Mouse (Mus musculus): Measurements from ENCODE around the gene Gng7. TPM values are rescaled to one million over a fixed set of nuclear protein-coding genes. Genes with fewer than 3 reads are reported as not detected.

The Gng7 gene
- polyA plus RNA-seq, 1 experiment from 2014 or later = 21.4 TPM

DNA sequence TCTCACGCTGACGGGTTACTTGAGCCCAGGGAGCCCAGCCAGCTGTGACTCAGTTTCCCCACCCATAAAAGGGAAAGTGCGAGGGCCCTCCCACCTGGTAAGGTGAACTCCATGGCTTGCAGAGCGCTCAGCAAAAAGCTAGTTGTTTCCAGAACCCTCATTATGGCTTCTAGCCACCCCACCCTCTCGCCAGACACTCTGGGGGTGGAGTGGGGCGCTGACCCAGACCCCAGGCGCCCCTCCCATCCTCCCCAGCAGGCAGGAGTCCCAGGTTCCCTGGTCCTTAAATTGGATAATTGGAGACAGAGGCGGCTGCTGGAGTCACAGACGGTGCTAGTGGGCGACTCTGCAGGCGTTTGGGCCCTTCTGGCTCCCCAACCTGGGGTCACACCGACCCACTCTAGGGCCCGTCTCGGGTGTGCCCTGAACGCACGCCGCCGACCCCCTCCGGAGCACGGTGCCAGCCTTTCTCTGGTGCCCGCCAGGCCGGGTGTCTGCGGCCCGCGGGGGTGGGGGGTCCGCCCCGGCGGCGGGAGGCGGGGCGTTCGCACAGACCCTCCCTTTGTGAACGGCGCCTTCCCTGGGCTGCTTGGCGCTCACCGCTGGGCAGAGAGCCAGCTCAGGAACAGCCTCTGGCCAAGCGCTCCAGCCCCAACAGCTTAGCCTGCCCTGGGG, 78.5 kb downstream of the Gng7 start:
- Histone ChIP-seq H3K9ac (no peak overlapping the region), H3K4me2 (peak overlapping the region; percentile 54), H3K9me3 (no peaks in the 10 kb centered on the region), H3K27ac (replicated peaks) (peak overlapping the region; percentile 59), H3K4me1 (replicated peaks) (peaks cover 82% of the 10 kb centered on the region), H3K27me3 (peaks cover 36% of the 10 kb centered on the region), H3K4me3 (peak overlapping the region; percentile 23), H3K36me3 (no peaks in the 10 kb centered on the region)
- 2% methylated on average over 31 of the region's 37 CpGs for WGBS
- ATAC-seq (ENCODE audit: low FRiP score, low read depth) = 0 out of 2 replicates have a peak, but pooled peaks have one; percentile 33

DNA sequence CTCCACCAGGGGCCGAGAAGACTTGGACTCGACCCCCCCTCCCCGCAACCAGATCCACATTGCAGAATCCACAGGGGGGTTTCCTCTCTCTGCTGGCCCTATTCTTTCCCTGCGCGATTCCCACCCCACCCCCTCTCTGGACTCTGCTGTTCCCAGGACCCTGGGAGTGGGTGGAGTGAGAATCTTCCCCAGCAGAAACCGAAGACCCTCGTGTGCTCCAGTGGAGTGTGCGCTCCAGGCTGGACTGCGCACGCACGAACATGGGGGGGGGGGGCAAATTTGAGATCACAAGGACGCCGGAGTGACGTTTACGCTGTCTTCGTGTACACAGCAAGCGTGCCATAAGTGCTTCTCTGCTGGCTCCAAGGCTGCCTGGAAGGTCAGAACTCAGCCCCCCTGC, 79.0 kb downstream of the Gng7 start:
- H3K27ac ChIP-seq (replicated peaks) = 0 out of 2 replicates have a peak overlapping the region, but pooled peaks have one; percentile 59
- H3K27me3 ChIP-seq = peaks cover 37% of the 10 kb centered on the region
- H3K4me3 ChIP-seq = peak overlapping the region; percentile 16
- 2% methylated on average over 17 of the region's 17 CpGs for WGBS
- no peaks in the 10 kb centered on the region for H3K36me3 ChIP-seq
- peaks cover 86% of the 10 kb centered on the region for H3K4me1 ChIP-seq (replicated peaks)
- no peak for ATAC-seq (ENCODE audit: low FRiP score, low read depth)
- no peaks in the 10 kb centered on the region for H3K9me3 ChIP-seq
- peak overlapping the region; percentile 54 for H3K4me2 ChIP-seq
- H3K9ac ChIP-seq = no peak overlapping the region

DNA sequence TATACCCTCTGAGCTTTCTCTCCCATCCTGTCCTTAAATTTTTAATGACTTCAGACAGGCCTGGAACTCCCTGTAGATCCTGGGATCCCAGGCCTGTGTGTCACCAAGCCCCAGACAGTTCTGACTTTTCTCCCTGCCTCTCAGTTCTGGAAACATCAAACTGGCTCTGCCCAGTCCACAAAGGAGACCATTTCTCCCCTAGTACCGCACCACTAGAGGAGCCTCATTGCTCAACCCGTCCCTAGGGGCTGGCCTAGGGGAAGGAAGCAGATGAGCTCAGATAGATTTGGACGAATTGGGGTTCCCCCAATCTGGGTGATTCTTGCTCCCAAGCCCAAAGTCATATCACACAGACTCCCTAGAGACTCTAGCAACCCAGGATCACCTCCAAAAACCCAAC, 79.5 kb downstream of the Gng7 start:
- H3K9me3 ChIP-seq = no peaks in the 10 kb centered on the region
- no peak overlapping the region for H3K9ac ChIP-seq
- no peak overlapping the region for H3K4me3 ChIP-seq
- peaks cover 86% of the 10 kb centered on the region for H3K4me1 ChIP-seq (replicated peaks)
- 0 out of 2 replicates have a peak overlapping the region, but pooled peaks have one; percentile 1 for H3K27ac ChIP-seq (replicated peaks)
- ATAC-seq (ENCODE audit: low FRiP score, low read depth) = no peak
- H3K27me3 ChIP-seq = peaks cover 37% of the 10 kb centered on the region
- no peaks in the 10 kb centered on the region for H3K36me3 ChIP-seq
- 8% methylated on average over 3 of the region's 3 CpGs for WGBS
- no peak overlapping the region; the same call in 1 of the 2 replicates for H3K4me2 ChIP-seq

DNA sequence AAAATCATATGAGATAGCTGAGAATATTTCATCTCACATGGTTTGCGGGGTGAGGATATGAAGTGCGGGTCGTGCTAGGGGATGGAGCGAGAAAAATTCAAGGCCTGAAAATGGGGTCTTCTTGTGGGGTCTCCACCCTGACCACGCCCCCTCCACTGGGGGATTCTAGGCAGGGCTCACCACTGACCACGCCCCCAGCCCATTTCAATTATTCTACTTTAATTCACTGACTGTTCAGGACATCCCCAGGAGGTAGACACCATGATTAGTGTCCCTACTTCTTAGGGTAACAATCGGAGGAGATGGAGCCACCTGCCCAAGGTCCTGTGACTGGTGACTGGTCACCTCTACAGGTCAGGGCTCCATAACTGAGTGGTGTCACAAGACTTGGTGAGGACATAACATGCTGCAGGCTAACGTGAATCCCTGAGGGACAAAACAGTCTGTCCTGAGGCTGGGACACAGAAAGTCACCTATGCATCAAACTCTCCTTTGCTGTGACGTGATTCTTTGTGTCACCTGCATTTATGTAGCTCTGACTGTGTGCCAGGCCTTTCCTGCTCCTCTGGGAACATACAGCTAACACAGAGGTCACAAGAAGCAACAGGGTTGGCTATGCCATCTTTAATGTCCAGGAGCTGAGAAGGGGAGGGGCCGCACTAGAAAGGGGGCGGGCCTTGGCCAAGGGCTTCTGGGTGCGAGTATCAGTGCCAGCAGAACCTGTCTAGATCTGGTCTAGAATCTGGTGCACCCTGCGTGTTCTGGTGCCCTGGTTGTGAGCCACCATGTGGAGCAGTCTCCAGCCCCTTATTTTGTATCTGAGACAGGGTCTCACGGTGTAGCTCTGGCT, 80.4 kb downstream of the Gng7 start:
- H3K4me3 ChIP-seq = no peak overlapping the region

DNA sequence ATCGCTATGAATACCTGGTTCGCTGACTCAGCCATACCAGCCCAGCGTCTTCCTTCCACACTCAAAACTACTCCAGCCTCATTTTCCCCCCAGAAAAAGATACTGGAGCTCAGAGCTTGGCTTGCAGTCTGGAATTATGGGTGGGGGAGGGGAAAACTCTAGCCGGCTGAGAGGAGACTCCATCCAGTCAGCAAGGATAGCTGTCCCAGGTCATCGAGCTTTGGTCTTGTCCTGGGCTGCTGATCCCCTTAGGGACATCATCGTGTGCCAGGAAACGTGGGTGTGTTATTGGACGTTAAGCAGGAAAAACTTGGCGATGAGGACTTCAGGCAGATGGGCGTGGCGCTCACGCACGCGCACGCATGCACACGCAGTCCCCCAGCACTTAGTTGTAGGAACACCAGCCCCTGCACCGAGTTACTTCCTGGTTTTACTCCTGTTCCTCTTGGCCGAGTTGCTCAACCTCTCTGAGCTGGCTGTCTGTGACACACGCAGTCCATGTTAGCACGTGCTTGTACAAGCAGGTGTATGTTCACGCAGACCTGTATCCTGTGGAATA, 81.2 kb downstream of the Gng7 start:
- no peaks in the 10 kb centered on the region for H3K9me3 ChIP-seq
- H3K27me3 ChIP-seq = peaks cover 37% of the 10 kb centered on the region
- no peak for ATAC-seq (ENCODE audit: low FRiP score, low read depth)
- H3K36me3 ChIP-seq = no peaks in the 10 kb centered on the region
- WGBS = 3% methylated on average over 21 of the region's 21 CpGs
- no peak overlapping the region for H3K9ac ChIP-seq
- H3K4me3 ChIP-seq = peak overlapping the region; percentile 10
- peak overlapping the region; percentile 40 for H3K4me2 ChIP-seq
- no peak overlapping the region for H3K27ac ChIP-seq (replicated peaks)
- peaks cover 82% of the 10 kb centered on the region for H3K4me1 ChIP-seq (replicated peaks)

More for the DNA sequence above, 80.4 kb downstream of the Gng7 start:
- no peaks in the 10 kb centered on the region for H3K9me3 ChIP-seq
- H3K4me1 ChIP-seq (replicated peaks) = peaks cover 83% of the 10 kb centered on the region
- no peak for ATAC-seq (ENCODE audit: low FRiP score, low read depth)
- H3K9ac ChIP-seq = no peak overlapping the region
- 35% methylated on average over 14 of the region's 14 CpGs for WGBS
- H3K36me3 ChIP-seq = no peaks in the 10 kb centered on the region
- peak overlapping the region; percentile 40; the same call in 1 of the 2 replicates for H3K4me2 ChIP-seq
- peaks cover 37% of the 10 kb centered on the region for H3K27me3 ChIP-seq
- H3K27ac ChIP-seq (replicated peaks) = no peak overlapping the region

DNA sequence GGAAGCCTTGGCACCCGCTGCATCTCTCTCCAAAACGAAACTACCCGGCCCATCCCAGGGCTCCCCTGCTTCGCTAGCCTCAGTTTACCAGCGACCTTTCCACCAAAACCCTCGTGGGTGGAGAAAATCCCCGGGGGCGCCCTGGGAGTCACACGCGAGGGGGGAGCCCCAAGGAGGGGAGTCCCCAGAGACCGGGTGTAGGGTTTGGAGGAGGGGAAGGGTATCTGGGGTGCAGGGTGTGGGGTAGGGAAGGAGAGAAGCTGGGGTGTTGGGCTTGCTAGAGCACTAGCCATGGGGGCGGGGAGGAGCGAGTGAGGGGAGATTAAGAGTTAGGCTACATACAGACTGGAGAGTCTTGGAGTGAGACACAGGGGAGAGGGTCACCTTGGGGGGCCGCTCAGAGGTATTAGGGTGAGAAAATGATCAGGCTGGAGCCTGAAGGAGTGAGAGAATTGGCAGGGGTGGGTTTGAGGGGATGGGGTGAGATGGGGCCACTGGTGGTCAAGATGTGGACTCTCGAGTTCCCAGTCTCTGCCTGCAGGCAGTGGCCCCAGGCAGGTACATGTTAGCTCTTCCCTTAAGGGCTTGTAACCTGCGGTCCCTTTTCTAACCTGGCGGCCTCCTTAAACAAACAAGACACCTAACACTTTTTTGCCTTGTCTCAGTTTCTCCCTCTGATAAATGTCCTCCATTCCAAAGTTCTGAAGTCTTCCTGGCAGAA, 81.9 kb downstream of the Gng7 start:
- H3K27ac ChIP-seq (replicated peaks) = no peak overlapping the region
- H3K9ac ChIP-seq = no peak overlapping the region
- peaks cover 37% of the 10 kb centered on the region for H3K27me3 ChIP-seq
- 2% methylated on average over 17 of the region's 17 CpGs for WGBS
- peak overlapping the region; percentile 54; the same call in 1 of the 2 replicates for H3K4me3 ChIP-seq
- H3K4me2 ChIP-seq = peak overlapping the region; percentile 95
- peaks cover 77% of the 10 kb centered on the region for H3K4me1 ChIP-seq (replicated peaks)
- no peak for ATAC-seq (ENCODE audit: low FRiP score, low read depth)
- H3K36me3 ChIP-seq = no peaks in the 10 kb centered on the region
- no peaks in the 10 kb centered on the region for H3K9me3 ChIP-seq

GRCm38 (mm10) chr10:80932206-80932605, 82.5 kb downstream of the Gng7 start:
- H3K4me1 ChIP-seq (replicated peaks) = peaks cover 71% of the 10 kb centered on the region
- no peaks in the 10 kb centered on the region for H3K9me3 ChIP-seq
- peaks cover 37% of the 10 kb centered on the region for H3K27me3 ChIP-seq
- no peak overlapping the region for H3K9ac ChIP-seq
- under 1% methylated on average over 20 of the region's 20 CpGs for WGBS
- ATAC-seq (ENCODE audit: low FRiP score, low read depth) = no peak
- peak overlapping the region; percentile 54 for H3K4me3 ChIP-seq
- peak overlapping the region; percentile 95 for H3K4me2 ChIP-seq
- no peaks in the 10 kb centered on the region for H3K36me3 ChIP-seq
- H3K27ac ChIP-seq (replicated peaks) = no peak overlapping the region

- Histone ChIP-seq H3K36me3 (no peaks in the 10 kb centered on the region), H3K4me1 (replicated peaks) (peaks cover 66% of the 10 kb centered on the region), H3K4me2 (peak overlapping the region; percentile 95), H3K9ac (no peak overlapping the region), H3K27ac (replicated peaks) (no peak overlapping the region), H3K27me3 (peaks cover 37% of the 10 kb centered on the region), H3K4me3 (peak overlapping the region; percentile 54), H3K9me3 (no peaks in the 10 kb centered on the region)
- ATAC-seq (ENCODE audit: low FRiP score, low read depth) = no peak
- under 1% methylated on average over 25 of the region's 26 CpGs for WGBS
Observed at GRCm38 (mm10) chr10:80931695-80932094, 83.0 kb downstream of the Gng7 start.

DNA sequence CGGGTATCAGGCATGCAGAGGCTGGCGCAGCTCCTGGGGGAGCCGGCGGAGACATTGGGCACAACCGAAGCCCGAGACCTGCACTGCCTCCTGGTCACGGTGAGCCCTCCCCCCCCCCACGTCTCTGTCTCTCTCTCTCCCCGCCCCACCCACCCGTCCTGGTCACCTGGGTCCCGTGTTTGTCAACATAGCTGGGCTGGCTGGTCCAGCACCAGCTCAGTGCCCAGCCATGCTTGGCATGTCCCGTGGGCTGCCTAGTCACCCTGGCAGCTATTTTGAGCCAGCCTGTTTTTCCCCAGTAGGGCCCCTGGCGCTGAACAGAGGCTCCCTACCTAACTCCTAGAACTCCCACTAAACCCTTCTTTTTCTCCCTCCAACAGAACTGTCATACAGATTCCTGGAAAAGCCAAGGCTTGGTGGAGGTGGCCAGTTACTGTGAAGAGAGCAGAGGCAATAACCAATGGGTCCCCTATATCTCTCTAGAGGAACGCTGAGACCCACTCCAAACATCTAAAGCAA, 83.5 kb downstream of the Gng7 start:
- H3K27ac ChIP-seq (replicated peaks) = no peak overlapping the region

DNA sequence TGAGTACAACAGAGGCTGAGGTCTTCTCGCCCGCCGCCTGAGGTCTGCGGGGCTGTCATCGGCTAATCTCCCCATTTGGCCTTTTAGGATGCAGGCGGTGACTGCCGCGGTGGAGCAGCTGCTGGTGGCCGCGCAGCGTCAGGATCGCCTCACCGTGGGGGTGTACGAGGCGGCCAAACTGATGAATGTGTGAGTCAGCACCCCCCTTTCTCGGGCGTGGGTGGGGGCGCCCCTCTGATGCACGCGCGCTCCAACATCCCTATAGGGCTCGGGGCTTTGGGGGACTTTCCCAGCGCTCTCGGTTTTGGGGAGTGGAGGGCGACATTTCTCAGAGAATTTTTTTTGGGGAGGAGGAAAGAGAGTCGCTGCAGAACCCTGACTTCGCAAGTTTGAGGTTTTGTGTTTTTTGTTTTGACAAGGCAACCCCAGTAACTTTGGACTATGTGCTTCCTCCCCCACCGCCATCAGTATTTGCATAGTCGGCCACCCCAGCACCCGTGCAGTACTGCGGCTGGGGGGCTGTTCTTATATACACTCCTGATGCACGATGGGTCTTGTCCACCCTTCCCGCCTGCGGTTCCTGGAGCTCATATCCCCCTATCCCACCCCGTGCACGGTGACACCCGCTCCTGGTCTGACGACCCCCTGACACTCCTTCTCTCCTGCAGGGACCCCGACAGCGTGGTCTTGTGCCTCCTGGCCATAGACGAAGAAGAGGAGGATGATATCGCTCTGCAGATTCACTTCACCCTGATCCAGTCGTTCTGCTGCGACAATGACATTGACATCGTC, 84.2 kb downstream of the Gng7 start:
- ATAC-seq (ENCODE audit: low FRiP score, low read depth) = no peak
- WGBS = under 1% methylated on average over 45 of the region's 45 CpGs
- H3K27me3 ChIP-seq = peaks cover 37% of the 10 kb centered on the region

More for the DNA sequence above, 83.5 kb downstream of the Gng7 start:
- Histone ChIP-seq H3K27me3 (peaks cover 37% of the 10 kb centered on the region), H3K9ac (no peak overlapping the region; the same call in 1 of the 2 replicates), H3K9me3 (no peaks in the 10 kb centered on the region), H3K4me2 (peak overlapping the region; percentile 95), H3K4me3 (peak overlapping the region; percentile 54), H3K36me3 (no peaks in the 10 kb centered on the region), H3K4me1 (replicated peaks) (peaks cover 61% of the 10 kb centered on the region)
- 2% methylated on average over 14 of the region's 14 CpGs for WGBS
- no peak for ATAC-seq (ENCODE audit: low FRiP score, low read depth)

More for the DNA sequence above, 84.2 kb downstream of the Gng7 start:
- H3K9ac ChIP-seq = peak overlapping the region; percentile 28
- peak overlapping the region; percentile 95 for H3K4me2 ChIP-seq
- H3K36me3 ChIP-seq = no peaks in the 10 kb centered on the region
- no peaks in the 10 kb centered on the region for H3K9me3 ChIP-seq
- 0 out of 2 replicates have a peak overlapping the region, but pooled peaks have one; percentile 12 for H3K27ac ChIP-seq (replicated peaks)
- H3K4me1 ChIP-seq (replicated peaks) = peaks cover 55% of the 10 kb centered on the region
- H3K4me3 ChIP-seq = peak overlapping the region; percentile 54
